Mouse (Mus musculus): ENCODE results near the gene H60c.

- TF ChIP-seq EP300 (IDR thresholded peaks at IDR 0.05), result no peak
- TF ChIP-seq CTCF (IDR thresholded peaks at IDR 0.05), result no peak
These were observed at the start of gene H60c for GRCm38 (mm10) chr10:3267671-3268070.

Measured in lung, postnatal 0 days (tissue).